Mouse (Mus musculus): ENCODE measurements around the gene Rrnad1.

Gene Rrnad1

DNA sequence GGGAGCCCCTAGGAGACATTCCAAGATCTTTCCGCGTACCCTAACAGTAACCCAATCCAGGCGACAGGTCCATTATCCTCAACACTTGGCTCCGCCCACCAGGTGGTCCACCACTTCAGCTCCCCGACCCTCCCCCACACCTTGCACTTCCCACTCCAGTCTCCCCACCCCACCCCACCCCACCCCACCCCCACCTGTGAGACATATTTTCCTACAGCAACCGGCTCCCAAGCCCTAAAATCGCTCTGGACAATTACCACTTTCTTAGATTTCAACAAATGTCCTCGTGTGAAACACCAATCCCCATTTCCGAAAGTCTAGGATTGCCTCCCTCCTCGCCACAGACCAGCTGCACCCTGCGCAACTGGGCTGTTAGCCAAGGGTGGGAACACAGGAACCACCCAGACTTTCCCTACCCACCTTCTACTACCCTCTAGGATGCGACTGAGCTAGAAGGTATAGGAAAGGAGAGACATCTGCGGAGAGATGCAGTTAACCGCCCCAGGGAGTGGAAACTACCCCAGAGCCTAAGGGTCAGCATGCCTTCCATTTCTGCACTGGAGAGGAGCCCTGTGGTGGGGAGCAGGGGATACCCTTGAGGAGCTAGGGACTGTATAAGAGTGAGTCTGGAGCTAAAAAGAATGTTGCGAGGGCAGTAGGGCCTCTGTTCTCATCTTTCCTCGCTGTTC is 18.9 kb upstream of the Rrnad1 start:
- no peak for DNase-seq (ENCODE audit: low read depth, low spot score)

DNA sequence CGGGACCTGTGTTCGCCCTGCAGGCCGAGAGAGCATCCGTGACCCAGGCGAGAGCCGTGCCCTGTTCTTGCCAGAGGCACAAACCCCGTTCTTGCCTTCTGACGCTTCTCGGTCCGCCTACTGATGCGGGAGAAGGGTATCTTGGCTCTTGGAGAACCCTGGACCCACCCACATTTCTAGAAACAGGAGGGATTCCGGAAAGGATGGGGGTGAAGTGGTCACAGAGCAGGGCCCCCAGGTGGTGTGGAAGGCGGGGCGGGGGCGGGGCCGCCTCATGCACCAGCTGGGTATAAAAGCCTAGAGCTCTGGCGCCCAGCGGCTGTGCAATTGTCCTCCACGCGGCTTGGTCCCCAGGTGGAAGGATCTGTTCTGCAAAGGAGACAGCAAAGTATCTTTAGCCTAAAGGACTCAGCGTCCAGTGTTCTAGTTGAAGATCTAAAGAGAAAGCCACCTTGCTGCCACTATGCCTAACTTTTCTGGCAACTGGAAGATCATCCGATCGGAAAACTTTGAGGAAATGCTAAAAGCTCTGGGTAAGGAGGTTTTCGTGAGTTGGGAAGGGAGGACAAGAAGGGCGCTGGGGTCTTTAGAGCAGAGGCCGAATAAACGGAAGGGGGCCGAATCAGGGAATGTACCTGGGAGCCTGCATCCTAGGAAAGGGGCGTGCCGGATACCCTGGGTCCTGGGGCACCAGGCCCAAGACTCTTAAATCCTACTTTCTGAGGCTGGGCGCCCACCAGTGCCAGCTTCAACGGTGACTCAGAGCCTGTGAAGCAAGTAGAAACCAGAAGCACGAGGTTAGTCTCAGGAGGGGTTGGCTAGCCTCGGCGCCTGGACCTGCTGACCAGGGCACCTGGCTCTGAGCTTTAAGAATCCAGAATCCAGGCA is 18.1 kb upstream of the Rrnad1 start, which contains the start of gene Crabp2:
TSS of gene Crabp2 (plus strand) at position 289 of the 888 bp plus-strand sequence.
- peak; percentile 61 for DNase-seq (ENCODE audit: low read depth, low spot score)

DNA sequence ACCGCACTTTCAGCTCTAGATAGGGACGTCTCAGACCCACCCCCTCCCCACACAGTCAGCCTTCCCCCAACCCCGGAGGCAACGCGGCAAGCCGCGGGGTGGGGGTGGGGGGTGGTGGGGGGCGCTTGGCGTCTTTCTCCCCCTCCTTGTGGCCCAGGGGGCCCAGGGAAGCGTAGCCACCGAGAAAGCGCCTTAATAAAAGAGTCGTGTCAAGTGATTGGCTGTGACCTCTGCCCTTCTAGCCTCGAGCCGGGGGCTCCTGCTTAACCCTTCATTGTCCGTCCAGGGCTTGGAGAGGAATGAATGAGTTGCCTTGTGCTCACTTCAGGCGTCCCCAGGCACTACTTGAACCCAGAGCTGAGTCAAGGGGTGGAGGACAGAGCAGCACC is 17.3 kb upstream of the Rrnad1 start:
- DNase-seq (ENCODE audit: low read depth, low spot score), result peak; percentile 70

DNA sequence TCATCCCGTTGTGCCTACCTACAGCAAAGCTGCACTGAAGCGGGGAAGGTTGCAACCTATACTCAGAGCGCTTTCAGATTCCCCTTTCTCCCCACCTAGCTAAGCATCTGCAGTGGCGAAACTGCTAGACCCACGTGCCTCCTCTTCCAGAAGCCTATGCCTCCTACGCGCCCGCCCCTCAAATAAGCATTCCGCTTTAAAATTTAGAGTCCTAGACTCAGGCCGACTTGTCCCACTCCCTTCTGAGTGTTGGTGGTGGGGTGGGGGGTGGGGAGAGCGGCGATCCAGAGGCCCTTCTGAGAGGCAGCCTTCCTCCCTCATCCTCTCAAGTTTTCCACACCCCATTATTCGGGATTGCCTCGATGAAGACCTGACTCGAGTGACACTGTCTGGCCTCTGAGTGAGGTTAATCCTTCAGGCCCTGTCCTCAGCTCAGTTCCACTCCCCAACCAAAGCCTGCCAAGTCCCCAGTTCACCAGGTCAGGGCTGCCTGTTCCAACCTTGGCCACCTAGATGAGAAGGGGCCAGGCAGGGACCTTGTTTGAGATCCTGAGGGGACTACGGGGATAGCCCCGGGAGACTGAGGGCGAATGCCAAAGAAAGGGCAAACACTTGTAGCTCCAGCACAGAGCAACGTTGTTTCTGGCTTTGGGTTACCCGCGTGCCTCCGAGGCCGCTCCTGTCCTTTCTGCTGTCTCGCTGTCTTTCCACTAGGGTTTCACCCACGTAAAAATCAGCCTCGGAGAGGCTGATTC is 16.7 kb upstream of the Rrnad1 start:
- no peak for DNase-seq (ENCODE audit: low read depth, low spot score)

DNA sequence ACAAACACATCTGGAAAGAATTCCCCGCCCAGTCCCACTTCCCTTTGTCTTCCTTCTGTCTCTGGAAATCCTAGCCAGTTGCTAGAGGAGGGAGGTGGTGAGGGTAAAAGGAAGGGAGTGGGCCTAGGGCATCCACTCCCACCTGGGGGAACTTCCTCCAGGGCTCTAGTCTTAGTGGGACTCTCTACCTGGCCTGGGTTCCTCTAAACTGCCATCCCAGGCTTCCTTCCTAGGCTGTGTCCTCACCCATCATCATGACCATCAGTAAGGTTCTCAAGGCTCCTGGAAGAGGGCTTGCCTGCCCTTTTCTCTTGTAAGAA is 16.0 kb upstream of the Rrnad1 start:
- DNase-seq (ENCODE audit: low read depth, low spot score), result no peak

DNA sequence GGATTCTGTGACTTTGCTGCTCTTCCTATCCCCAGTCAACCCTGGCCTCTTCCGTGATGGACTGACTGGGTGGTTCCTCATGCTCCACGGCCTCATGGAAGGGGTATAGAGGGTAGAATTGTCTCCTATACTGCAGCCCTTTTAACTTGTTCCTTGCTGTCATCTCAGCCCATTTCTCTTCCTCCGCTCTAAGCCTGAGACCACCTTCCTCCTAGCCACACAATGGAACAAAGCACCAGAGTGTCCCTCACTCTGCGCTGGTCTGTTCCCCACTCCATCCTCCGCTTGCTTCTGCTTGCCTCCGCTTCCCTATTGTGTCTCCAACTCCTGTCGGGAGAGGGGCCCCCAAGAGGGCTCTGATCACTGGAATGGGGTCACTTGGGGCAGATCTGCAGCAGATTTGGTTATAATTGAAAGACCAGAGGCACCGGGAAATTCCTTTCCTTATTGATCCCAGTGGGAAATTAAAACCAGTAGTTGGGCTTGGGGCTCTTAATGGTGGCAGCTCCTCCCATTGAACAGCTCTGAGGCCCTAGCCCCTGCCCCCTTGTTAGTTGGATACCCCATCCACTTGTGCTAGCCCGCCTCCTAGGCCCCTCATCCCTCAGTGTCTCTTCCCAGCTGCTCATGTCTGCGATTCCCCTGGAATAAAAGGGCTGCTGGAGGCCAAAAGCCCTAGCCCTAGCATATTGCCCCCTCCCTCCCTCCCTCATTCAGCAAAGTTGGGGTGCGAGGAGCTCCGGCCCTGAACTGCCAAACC is 15.4 kb upstream of the Rrnad1 start:
- DNase-seq (ENCODE audit: low read depth, low spot score), result no peak

DNA sequence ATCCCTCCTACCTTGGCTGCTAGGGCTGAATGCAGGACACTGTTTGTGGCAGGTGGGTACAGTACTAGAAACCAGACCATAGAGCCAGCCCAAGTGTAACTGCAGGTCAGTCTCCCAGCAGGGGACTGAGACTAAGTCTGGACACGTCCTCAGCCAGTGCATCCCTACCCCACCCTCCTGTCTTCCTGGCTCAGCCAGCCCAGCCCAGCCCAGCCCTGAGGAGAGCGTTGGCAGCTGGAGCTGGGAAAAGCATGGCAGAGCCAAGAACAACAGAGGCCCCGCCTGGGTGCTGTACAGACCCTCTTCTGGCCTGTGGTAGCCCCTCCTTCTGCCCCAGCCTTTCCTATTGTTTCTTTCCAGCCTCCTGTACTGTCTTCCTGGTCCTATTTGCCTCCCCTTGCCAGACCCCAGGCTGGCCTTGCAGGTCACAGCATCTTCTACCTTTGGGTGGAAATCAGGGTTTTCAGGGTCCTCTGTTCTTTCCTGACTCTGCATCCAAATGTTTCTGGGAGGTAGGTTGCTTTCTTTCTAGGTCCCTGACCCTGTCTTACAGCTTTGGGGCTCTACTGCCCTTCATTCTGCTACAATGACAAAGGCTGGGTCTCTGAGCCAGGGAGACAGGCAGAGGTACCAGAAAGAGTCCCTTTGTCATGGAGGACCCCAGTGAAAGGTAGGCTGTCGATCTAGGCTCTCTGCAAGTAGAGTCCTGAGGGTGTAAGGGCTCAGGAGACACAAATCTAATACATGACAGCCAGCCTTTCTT is 14.5 kb upstream of the Rrnad1 start:
- DNase-seq (ENCODE audit: low read depth, low spot score), result no peak

DNA sequence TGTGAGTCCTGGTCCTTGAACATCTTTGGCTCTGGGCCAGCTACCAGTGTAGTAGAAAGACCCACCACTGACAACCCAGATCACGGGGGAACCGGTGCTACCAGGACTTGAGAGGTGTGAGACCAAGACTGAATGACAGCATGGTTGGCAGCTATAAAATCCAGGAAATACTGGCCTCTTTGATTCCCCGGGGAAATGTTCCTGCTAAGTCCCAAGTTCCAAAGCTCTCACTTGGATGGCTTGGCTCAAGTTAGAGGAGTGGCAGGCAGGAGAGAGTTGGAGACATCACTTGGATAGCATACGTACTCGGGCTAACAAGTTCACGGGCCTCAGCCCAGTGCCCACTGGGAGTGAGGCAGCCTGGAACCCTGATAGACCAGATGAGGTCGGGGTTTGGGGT is 13.1 kb upstream of the Rrnad1 start:
- DNase-seq (ENCODE audit: low read depth, low spot score), result no peak

DNA sequence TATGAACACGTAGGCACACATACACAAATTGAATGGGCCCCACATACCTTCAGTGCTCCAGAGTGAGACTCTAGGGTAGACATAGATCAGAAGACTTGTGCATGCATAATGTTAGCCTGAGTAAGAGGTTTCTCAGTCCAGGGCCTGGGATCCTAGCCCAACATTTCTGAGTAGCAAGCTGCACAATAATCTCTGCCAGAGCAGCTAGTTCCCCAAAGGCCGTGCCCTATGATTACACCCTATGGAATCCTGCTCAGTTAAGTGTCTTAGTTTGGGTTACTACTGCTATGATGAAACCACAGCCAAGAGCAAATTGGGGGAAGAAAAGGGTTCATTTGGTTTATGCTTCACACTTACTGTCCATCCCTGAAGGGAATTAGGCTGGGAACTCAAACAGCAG is 12.0 kb upstream of the Rrnad1 start:
- DNase-seq (ENCODE audit: low read depth, low spot score), result no peak

DNA sequence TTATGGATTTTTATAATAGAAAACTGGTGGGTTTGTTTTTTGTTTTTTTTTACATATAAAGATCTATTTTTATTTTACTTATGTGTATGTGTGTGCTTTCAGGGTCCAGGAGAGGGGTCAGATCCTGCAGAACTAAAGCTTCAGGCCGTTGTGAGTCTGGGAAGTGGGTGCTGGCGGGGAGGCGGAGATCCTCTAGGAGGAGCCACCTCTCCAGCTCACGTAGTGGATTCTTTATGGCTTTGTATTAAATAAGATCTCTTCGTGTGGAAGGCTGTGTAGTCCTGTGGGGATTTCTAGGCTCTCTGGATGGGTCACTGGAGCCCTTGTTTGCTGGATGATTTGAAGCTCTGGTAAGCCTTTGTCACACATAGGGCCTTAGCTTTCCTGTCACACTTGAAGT is 10.1 kb upstream of the Rrnad1 start:
- DNase-seq (ENCODE audit: low read depth, low spot score), result no peak

DNA sequence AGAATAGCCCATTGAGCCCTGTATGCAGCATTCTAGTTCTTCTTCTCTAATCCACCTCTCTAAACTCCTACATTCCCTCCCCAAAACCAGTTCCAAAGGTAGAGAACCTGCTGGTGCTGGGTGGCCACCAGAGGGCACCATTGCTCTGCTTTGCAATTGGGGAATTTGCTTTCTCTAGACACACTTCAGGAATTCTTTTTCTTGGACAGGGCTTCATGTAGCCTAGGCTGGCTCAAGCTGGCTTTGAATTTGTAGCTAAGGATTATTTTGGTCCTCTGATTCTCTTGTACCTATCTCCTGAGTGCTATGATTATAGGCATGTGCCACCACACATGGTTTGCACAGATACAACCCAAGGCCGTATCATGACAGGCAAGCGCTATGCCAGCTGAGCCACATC is 5.3 kb upstream of the Rrnad1 start:
- DNase-seq (ENCODE audit: low read depth, low spot score), result peak; percentile 74

DNA sequence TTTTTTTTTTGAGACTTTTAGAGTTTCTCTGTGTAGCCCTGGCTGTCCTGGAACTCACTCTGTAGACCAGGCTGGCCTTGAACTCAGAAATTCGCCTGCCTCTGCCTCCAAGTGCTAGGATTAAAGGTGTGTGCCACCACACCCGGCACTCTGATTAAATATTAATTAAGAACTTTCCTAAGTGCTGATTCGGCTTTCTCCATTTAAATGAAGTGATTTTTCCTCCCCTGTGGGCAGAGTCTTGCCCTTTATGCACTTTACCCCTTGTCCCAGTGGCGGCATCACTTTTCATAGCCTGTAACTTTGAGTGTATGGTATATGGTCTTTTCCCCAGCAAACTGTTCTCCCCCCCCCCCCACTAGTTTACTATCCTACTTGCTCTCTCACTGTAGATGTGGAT is 4.7 kb upstream of the Rrnad1 start:
- no peak for DNase-seq (ENCODE audit: low read depth, low spot score)

DNA sequence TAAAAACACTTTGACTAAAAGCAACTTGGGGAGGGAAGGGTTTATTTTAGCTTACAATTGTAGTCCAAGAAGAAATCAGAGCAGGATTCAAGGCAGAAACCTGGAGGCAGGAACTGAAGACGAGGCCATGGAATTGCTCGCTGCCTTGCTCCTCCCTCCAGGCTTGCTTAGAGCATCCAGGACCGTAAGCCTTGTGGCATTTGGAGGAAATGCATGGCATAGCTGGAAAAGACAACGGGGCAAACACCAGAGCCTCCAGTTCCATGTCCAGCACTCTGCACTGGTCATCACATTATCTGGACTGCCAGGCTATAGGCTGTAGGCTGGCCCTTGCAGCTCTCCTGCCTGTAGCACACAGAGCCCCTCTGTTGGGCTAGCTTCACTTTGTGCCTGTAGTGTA is 4.0 kb upstream of the Rrnad1 start:
- no peak for DNase-seq (ENCODE audit: low read depth, low spot score)

DNA sequence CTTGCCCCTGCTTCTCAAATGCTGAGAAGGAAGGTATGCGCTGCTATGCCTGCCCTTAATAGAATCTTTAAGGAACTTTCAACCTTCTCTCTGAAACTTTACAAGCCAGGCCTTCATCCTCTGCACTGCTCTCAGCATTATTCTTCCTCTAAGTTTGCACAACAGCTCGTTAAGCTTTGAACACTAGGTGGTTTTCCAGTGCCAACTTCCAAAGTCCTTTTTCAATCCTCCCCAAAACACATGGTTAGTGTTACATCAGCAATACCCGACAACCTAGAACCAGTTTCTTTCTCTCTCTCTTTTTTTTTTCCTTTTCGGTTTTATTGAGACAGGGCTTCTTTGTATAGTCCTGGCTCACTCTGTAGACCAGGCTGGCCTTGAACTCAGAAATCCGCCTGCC is 3.5 kb upstream of the Rrnad1 start:
- no peak for DNase-seq (ENCODE audit: low read depth, low spot score)

DNA sequence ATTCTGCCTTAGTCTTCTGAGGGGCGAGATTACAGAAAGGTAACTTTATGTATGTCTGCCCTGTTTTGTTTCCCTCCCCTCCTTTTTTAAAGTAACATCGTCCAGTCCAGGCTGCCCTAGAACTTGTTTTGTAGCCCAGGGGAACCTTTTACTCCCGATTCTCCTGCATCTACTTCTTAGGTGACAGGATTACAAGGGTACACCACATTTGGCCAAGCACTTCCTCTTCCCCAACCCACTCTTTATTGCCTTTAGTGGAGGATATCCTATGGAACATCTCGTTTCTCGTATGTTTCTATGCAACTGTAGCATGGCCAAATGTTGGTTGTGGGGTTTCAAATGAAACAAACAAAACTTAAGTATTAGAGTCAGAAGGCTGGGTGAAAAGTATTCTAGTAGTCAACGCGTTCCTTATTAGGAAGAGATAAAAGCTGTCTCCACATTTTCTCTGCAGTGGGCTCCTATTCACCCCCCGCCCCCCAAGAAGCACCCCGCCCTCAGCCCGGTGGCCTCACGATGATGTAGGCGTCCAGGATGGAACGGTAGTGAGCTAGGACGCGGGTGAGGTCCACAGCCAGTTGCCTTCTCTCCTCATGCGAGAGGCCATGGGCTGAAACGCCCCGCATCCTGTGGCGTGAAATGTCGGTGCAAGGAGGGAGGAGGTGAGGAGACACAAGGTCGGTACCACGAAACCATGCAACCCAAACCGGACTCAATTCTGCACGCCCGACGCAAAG is 1.0 kb downstream of the Rrnad1 start:
- DNase-seq (ENCODE audit: low read depth, low spot score), result no peak

DNA sequence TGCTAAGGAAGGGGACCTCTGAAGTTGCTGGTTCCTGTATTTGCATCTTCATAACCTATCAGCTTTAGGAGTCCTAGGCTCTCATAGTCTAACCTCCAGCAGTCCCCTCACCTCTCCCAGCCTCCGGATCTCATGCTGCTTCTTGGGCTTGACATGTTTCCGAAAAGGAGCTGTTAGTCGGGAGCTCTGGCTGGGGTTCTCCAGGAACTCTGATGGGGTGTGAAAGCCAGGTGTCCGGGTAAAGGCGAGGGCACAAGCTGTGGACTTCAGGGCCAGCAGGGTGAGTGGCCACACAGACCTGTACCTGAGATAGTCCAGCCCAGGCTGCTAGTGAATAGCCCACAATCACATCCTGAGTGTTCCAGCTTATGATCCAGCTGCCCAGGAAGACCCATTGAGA is 3.1 kb downstream of the Rrnad1 start:
- no peak for DNase-seq (ENCODE audit: low read depth, low spot score)

DNA sequence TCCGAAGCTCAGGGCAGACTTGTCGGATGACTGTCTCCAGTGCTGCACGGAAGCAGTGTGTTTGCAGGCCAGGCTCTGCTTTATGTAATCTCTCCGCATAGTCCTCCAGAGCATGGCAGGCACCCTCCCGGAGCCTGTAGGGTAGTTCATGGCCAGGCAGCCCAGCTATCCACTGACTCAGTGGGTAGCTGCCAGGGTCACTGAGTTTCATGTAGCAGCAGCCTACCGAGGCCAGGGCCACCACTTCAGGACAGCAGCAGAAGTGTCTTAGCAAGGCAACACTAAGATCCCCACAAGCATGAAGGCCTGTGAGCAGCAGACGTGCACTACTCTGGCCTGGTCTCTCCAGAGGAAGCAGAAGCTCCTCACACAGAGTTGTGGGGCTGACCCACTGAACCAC is 5.5 kb downstream of the Rrnad1 start:
- DNase-seq (ENCODE audit: low read depth, low spot score), result no peak

DNA sequence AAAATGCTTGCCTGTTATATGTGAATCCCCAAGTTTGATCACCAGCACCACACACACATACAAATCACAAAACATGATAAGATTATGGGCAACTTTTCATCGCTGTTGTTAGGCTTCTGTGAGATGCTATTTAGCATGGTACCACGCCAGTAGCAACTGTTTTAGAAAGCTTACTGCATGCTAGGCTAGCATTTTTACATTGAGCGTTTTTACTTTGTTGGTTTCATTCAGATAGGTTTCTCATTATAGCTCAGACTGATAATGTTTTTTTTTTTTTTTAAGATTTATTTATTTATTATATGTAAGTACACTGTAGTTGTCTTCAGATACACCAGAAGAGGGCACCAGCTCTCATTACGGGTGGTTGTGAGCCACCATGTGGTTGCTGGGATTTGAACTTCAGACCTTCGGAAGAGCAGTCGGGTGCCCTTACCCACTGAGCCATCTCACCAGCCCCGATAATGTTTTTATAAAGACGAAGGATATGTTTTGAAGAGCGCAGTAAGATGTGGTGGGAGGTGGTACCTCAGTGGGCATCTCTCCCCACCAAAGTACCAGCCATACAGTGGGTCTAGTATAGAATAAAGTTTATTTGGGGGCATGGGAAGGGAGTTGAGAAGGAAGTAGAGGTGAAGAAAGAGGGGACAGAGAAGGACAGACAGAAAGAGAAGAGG is 10.1 kb downstream of the Rrnad1 start:
- DNase-seq (ENCODE audit: low read depth, low spot score), result no peak

DNA sequence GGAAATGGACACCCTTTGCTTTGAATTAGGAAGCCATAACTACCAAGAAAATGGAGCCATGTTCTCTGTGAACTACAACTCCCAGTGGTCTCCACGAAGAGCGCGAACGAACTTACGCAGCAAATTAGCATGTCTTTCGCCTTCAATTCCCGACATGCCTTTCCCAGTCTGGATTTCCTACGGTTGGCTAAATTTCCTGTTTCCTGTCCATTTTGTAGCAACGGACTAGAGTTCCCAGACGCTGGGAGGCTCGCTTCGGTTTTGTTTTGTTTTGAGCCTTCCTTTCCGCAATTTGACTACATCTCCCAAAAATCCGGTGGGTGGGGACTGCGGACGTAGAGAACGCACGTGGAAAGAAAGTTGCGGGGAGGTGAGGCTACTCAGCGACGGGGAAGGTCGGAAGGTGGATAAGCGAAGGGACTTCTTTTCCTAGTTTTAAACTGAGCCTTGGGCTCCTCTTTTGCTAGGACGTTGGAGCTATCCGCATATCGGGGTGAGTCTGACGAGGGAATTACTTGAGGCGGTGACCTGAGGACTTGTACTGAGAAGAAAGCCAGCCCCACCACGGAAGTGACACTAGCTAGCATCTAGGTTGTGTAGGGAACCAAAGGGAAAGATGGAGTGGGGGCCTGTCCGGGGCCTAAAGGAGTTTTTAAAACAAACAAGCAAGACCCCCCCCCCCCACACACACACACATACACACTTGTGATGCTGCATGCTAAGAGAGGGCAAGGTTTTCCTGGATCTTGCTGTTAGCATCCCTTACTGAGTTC is 11.0 kb downstream of the Rrnad1 start, which contains the start of gene Mrpl24:
TSS of gene Mrpl24 (plus strand) at position 171 of the 773 bp plus-strand sequence.
- peak; percentile 81 for DNase-seq (ENCODE audit: low read depth, low spot score)

Measured in embryo, embryonic 11.5 days (tissue).